Mouse (Mus musculus) embryonic facial prominence, embryonic 12.5 days (tissue): ENCODE results near the gene Slc25a34. TPM values are rescaled to one million over a fixed set of nuclear protein-coding genes. Genes with fewer than 3 reads are reported as not detected.

Source experiments
- ATAC-seq: fragments of 200-750 bp; cut with Nextera tagmentation; 2 replicates; pipeline ENCODE4 v1.8.0; 2017; ENCODE audit not compliant: insufficient number of reproducible peaks, insufficient read depth, low FRiP score, low TSS enrichment
- H3K27ac ChIP-seq: fragments of 300-500 bp; sonication (generic); 2 replicates; pipeline ENCODE4 v1.5.1; 2016; ENCODE audit warnings: mild to moderate bottlenecking
- H3K27me3 ChIP-seq: fragments of 300-500 bp; sonication (generic); 2 replicates; pipeline ENCODE4 v1.6.1; 2016; ENCODE audit warnings: mild to moderate bottlenecking, moderate library complexity
- H3K36me3 ChIP-seq: fragments of 300-500 bp; sonication (generic); 2 replicates; pipeline ENCODE4 v1.6.1; 2016; ENCODE audit warnings: mild to moderate bottlenecking
- H3K4me1 ChIP-seq: fragments of 300-500 bp; sonication (generic); 2 replicates; pipeline ENCODE4 v1.6.1; 2016
- H3K4me2 ChIP-seq: fragments of 300-500 bp; sonication (generic); replicated peaks from 2 replicates; pipeline ENCODE4 v1.6.1; 2016; ENCODE audit warnings: mild to moderate bottlenecking, moderate library complexity
- H3K4me3 ChIP-seq: fragments of 300-500 bp; sonication (generic); 2 replicates; pipeline ENCODE4 v1.5.1; 2016; ENCODE audit warnings: mild to moderate bottlenecking
- H3K9ac ChIP-seq: fragments of 300-500 bp; sonication (generic); 2 replicates; pipeline ENCODE4 v1.6.1; 2016; ENCODE audit warnings: mild to moderate bottlenecking, moderate library complexity
- H3K9me3 ChIP-seq: fragments of 300-500 bp; sonication (generic); 2 replicates; pipeline ENCODE4 v1.6.1; 2016; ENCODE audit warnings: mild to moderate bottlenecking, moderate library complexity
- WGBS: fragments of 180-500 bp; shearing (Covaris S2); methylation state at CpG from one replicate; pipeline ENCODE4 v1.1.7; 2016; 5-methylcytosine and 5-hydroxymethylcytosine counted together
- polyA plus RNA-seq: library from polyadenylated mRNA; unstranded; fragments of >200 nt; fragmentation: Nextera tagmentation; extraction: Ambion mirVana; gene quantifications from 2 replicates; pipeline ENCODE4 v1.2.1, GENCODE M21; 2016

Slc25a34 gene
- polyA plus RNA-seq, 1 experiment from 2014 or later, result not detected

DNA sequence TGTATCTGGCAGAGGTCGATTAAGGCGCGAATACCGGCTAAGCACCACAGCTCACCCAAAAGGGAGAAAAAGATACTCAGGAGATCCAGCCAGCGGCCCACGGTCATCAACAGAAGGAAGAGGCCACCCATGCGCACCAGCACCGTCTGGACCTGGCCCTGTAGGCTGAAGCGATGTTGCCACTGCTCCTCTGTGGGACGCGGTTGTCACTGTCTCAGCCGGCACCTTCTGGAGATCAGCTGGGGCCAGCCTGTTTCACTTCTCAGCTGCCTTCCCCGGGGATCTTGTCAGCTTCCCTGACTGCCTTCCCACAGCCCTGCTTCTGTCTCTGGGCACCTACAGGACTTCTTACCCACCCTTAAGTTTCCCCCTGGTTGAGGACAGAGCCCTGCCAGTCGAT is 8.7 kb downstream of the Slc25a34 start:
- Histone ChIP-seq H3K4me3 (no peak overlapping the region), H3K9ac (no peak overlapping the region), H3K27ac (no peak overlapping the region), H3K36me3 (no peaks in the 10 kb centered on the region), H3K27me3 (peaks cover 6% of the 10 kb centered on the region), H3K4me1 (0 out of 2 replicates have a peak, but pooled peaks cover 6% of the 10 kb centered on the region), H3K4me2 (no peak overlapping the region), H3K9me3 (no peaks in the 10 kb centered on the region)
- no peak for ATAC-seq
- WGBS, result 83% methylated on average over 14 of the region's 14 CpGs

DNA sequence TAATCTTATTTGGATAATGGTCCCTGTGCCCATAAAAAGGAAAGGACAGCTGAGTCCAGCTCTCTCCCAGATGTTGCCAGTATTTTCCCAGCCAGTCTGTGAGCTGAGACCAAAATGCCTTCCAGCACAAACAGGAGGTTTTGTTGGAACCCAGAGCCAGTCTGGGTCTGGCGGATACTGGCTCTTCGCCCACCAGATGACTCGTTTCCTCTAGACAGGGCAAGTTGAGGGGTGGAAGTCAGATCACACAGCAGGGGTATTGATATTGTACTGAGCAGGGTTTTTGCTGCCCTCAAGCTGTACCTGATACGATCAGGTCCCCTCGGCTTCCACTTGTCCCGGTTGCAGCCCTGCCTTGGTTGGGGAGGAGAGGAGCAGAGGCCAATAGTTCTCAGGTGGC is 14.1 kb downstream of the Slc25a34 start:
- Histone ChIP-seq H3K27me3 (no peaks in the 10 kb centered on the region), H3K27ac (no peak overlapping the region), H3K36me3 (no peaks in the 10 kb centered on the region), H3K9me3 (no peaks in the 10 kb centered on the region), H3K4me3 (no peak overlapping the region), H3K4me1 (0 out of 2 replicates have a peak, but pooled peaks cover 1% of the 10 kb centered on the region), H3K4me2 (no peak overlapping the region), H3K9ac (no peak overlapping the region)
- 75% methylated on average over 6 of the region's 6 CpGs for WGBS
- no peak for ATAC-seq

DNA sequence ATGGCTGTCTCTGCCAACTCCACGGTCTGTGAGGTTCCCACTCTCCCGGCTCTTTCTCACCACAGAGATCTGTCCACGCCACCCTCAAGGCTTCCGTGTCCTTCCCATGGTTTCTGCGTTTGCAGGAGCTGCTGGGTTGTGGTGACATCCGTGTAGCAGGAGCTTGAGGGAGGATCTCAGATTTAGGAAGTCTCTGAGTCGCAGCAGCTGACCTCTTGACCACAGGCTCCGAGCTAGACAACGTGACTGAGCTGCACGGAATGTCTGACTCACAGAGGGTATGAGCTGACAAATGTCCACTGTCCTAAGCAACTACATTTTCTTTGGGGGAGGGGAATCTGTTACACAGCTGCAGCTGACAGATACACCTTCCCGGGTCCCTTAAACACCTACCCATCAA is 17.8 kb downstream of the Slc25a34 start, which contains the start of gene Fblim1:
Fblim1 (minus strand) TSS at position 236 of the 400 bp plus-strand sequence.
- H3K9ac ChIP-seq, result no peak within 1 kb of the TSS
- no peak within 1 kb of the TSS for H3K4me3 ChIP-seq
- no peaks in the 10 kb centered on the region for H3K36me3 ChIP-seq
- H3K4me1 ChIP-seq, result peaks cover 8% of the 10 kb centered on the region; the same call in 1 of the 2 replicates
- no peak within 1 kb of the TSS for H3K4me2 ChIP-seq
- no peak for ATAC-seq
- H3K9me3 ChIP-seq, result no peaks in the 10 kb centered on the region
- no peak within 1 kb of the TSS for H3K27ac ChIP-seq
- H3K27me3 ChIP-seq, result no peaks in the 10 kb centered on the region
- WGBS, result 78% methylated on average over 11 of the region's 11 CpGs

DNA sequence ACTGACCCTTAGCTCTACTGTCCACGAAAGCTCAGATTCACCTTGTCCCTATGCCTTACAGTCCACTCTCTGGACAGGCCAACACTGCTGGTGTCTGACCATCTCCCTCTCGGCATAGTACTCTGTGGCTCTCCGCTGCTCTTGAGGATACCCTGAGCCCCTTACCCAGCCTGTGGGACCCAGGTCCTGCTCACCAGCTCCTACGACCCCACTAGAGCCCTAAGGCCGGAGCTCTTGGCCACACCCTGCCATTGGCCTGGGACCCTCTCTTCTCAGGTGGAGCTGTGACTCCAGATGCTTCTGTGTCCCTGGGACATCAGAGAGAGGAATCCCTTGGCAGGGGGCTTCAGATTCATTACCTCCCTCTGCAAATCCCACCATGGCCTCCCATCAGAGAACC is 18.2 kb downstream of the Slc25a34 start:
- H3K4me1 ChIP-seq, result peaks cover 9% of the 10 kb centered on the region; the same call in 1 of the 2 replicates
- no peak overlapping the region for H3K4me2 ChIP-seq
- H3K4me3 ChIP-seq, result no peak overlapping the region
- H3K27me3 ChIP-seq, result no peaks in the 10 kb centered on the region
- H3K36me3 ChIP-seq, result no peaks in the 10 kb centered on the region
- no peak overlapping the region for H3K9ac ChIP-seq
- H3K27ac ChIP-seq, result no peak overlapping the region
- 86% methylated on average over 5 of the region's 5 CpGs for WGBS
- H3K9me3 ChIP-seq, result no peaks in the 10 kb centered on the region
- no peak for ATAC-seq

DNA sequence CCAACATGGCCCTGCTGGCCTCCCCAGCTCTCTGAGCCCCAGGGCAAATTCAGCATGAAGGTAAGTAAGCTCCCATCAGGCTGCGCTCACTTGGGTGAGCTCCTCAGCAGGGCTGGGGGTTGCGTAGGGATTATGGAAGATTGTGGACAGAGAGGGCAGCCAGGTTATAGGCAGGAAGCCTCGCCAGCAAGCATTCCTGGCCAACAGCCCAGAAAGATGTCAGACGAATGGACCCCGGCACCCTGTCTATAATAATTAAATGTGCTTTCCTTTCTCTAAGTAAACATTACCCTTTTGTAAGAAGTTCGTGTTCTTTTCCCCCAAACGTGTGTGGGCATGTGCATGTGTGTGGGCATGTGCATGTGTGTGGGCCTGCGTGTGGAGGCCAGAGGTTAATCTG is 19.1 kb downstream of the Slc25a34 start:
- H3K27me3 ChIP-seq, result no peaks in the 10 kb centered on the region
- H3K4me1 ChIP-seq, result peaks cover 16% of the 10 kb centered on the region
- 53% methylated on average over 8 of the region's 8 CpGs for WGBS
- H3K9ac ChIP-seq, result no peak overlapping the region
- H3K27ac ChIP-seq, result 0 out of 2 replicates have a peak overlapping the region, but pooled peaks have one; percentile 42
- ATAC-seq, result no peak
- no peaks in the 10 kb centered on the region for H3K9me3 ChIP-seq
- H3K36me3 ChIP-seq, result no peaks in the 10 kb centered on the region
- no peak overlapping the region for H3K4me3 ChIP-seq
- no peak overlapping the region for H3K4me2 ChIP-seq

DNA sequence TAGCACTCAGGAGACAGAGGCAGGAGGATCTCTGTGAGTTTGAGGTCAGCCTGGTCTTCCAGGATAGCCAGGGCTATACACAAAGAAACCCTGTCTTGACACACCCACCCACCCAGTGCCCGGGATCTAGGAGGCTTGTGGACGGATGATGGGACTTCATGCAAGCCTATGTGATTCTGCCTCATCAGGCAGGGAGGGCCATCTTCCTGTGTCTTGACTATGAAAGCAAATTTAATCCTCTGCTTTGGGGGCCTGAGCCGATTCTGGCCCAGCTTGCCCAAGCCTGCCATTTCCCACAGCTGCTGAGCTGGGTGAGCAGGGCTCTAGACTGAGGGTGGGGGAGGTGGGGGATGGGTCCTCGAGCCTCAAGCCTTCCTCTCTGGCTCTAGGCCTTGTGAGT is 19.7 kb downstream of the Slc25a34 start:
- 68% methylated on average over 4 of the region's 4 CpGs for WGBS
- no peak overlapping the region for H3K27ac ChIP-seq
- no peaks in the 10 kb centered on the region for H3K27me3 ChIP-seq

DNA sequence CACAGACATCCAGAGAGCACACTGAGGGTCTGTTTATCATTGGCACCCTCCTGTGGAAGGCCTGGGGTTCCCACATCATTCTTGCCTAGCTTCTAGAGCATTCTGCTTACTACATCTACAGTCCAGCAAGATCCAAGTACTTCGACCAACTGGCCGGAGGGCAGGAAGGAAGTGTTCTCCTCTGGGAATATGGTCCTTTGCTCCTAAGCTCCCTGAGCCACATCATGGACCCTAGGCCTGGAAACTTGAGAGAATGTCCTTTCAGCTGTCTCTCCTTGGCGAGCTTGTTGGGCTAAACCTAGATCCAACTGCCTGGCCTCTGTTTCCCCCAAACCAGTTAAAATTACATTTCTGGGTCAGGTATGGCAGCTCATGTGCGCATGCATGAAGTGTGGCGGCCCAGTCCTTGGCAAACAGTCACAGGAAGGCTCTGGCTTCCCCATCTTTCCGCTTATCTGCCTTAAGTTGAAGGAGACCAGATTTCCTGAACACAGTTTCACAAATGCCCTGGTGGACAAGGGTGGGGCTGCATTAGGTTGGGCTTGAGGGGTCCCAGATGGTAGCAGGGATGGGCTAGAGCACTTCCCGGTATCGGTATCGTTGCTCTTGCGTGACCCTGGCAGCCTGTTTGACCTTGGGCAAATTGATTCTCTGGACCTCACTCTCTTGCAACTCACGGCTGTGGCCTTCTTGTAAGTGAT is 20.9 kb downstream of the Slc25a34 start:
- Histone ChIP-seq H3K27me3 (no peaks in the 10 kb centered on the region), H3K4me3 (no peak overlapping the region), H3K36me3 (no peaks in the 10 kb centered on the region), H3K9ac (no peak overlapping the region), H3K4me2 (no peak overlapping the region), H3K27ac (0 out of 2 replicates have a peak overlapping the region, but pooled peaks have one; percentile 17), H3K9me3 (no peaks in the 10 kb centered on the region), H3K4me1 (peaks cover 24% of the 10 kb centered on the region)
- ATAC-seq, result no peak
- WGBS, result 65% methylated on average over 11 of the region's 11 CpGs

More for the DNA sequence above, 19.7 kb downstream of the Slc25a34 start:
- Histone ChIP-seq H3K9ac (no peak overlapping the region), H3K4me3 (no peak overlapping the region), H3K36me3 (no peaks in the 10 kb centered on the region), H3K9me3 (no peaks in the 10 kb centered on the region), H3K4me1 (peaks cover 16% of the 10 kb centered on the region), H3K4me2 (no peak overlapping the region)
- ATAC-seq, result no peak

DNA sequence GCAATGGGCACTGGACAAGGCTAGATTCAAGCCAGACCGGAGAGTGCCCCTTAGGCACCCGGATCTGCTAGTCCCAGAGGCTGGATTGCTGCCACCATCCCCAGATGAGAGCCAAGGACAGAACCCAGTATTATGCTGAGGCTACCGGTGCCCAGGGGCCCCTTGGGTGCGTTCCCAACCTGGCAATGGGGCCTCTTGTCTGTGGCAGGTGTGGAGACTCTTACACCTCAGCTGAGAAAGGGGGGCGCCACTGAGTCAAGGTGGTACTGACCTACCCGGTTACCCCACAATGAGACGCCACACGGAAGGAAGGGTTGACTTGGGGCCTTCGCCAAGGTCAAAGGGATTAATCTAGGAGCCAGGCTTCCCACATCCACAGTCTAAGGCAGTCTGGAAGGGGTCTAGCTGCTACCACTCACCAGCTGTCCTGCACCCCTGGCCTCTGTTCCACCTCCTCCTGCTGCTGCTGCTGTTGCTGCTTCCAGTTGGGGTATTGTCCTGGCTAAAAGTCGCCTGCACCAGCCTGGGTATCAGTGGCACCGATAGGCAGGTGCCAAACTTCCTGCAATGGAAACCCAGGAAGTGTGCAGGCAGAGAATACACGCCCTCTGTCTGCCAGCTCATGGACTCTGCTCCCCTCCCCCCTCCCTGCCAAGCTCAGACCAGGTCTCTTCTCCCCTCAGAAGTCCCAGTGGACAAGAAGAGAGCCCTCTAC is 22.3 kb downstream of the Slc25a34 start:
- ATAC-seq, result no peak
- Histone ChIP-seq H3K9ac (no peak overlapping the region), H3K36me3 (no peaks in the 10 kb centered on the region), H3K27ac (no peak overlapping the region), H3K4me1 (peaks cover 28% of the 10 kb centered on the region), H3K9me3 (no peaks in the 10 kb centered on the region), H3K4me3 (no peak overlapping the region), H3K27me3 (no peaks in the 10 kb centered on the region), H3K4me2 (no peak overlapping the region)
- 71% methylated on average over 12 of the region's 12 CpGs for WGBS

DNA sequence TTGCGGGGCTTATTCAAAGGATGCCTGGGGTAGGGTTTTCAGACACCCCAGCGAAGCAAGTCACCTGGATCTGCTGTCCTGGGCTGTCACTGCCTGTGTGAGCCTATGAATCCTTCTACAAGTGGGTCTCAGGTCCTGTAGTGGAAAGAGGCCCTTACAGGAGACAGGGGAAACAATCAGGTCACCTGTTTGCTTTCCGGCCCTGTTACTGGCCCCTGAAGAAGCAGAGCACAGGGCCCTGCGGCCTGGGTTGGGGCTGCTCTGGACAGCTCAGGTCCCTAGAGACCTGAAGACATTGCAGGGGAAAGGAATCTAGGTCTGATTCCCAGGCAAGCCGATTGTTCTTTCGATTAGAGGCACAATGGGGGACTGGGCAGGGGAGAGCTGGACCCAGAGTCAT is 23.3 kb downstream of the Slc25a34 start:
- H3K4me3 ChIP-seq, result peak overlapping the region; percentile 66; the same call in 1 of the 2 replicates
- H3K27ac ChIP-seq, result peak overlapping the region; percentile 73
- peaks cover 6% of the 10 kb centered on the region; the same call in 1 of the 2 replicates for H3K36me3 ChIP-seq
- no peaks in the 10 kb centered on the region for H3K9me3 ChIP-seq
- no peak for ATAC-seq
- peak overlapping the region; percentile 91 for H3K4me2 ChIP-seq
- no peak overlapping the region for H3K9ac ChIP-seq
- peaks cover 28% of the 10 kb centered on the region for H3K4me1 ChIP-seq
- no peaks in the 10 kb centered on the region for H3K27me3 ChIP-seq
- WGBS, result 20% methylated on average over 6 of the region's 6 CpGs

DNA sequence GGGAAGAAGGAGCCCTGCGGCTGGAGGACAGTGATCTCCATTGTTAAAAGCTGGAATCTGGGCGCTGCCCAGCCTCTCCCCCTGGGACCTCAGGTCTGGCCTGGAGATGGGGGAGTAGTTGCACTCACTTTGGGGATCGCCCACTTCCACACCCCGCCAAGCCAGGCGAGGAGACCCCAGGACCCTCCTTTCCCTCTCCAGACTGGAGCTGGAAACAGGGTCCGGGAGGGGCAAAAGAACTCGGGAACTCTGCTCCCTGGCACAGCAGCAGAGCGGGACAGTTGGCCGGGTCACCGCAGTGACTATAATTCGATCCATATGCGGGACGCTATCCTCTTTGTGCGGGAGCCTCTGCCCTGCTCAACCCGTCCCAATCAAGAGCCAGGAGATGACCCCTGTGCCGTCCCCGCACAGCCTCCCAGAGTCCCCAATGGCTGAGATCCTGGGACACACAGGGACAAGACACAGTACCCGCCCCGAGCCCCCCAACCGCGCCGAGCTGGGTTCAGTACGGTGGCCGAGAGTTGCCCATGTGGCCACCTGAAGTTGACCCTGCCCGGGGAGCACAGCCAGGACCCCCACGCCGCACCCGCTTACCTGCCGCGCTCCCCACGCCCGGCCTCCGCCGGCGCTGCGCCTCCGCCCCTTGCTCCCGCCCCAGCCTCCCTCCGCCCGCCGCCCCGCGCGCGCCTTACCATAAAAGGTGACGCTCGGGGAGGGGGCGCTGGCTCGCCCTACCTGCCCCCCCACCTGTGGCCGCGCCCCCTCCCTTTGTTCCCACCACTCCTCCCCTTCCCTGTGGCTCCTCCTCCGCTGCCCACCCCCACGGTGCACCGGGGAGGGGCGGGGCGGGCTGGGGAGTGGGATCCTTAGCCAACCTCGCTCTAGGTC is 24.1 kb downstream of the Slc25a34 start:
- H3K4me2 ChIP-seq, result peak overlapping the region; percentile 91
- H3K4me3 ChIP-seq, result peak overlapping the region; percentile 66
- WGBS, result under 1% methylated on average over 44 of the region's 57 CpGs
- H3K4me1 ChIP-seq, result peaks cover 27% of the 10 kb centered on the region
- H3K36me3 ChIP-seq, result peaks cover 15% of the 10 kb centered on the region
- H3K9me3 ChIP-seq, result no peaks in the 10 kb centered on the region
- H3K27ac ChIP-seq, result peak overlapping the region; percentile 73
- H3K9ac ChIP-seq, result peak overlapping the region; percentile 83
- 0 out of 2 replicates have a peak, but pooled peaks have one; percentile 13 for ATAC-seq
- no peaks in the 10 kb centered on the region for H3K27me3 ChIP-seq

DNA sequence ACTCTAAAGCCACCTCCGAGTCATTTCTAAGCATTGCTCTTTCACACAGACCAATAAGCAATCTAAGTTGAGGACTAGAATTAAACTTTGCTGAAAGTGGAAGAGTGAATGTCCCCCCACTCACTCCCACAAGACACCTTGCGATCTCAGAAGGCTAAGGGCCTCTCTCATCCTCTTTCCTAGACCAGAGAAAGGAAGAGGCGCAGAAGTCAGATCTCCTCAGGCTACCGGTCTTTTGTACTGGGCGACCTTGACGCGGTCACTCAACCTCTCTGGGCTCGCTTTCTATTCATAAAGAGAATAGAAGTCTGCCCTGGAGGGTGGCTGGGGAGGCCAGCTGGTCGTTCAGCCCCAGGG is 24.7 kb downstream of the Slc25a34 start:
- Histone ChIP-seq H3K4me2 (peak overlapping the region; percentile 91), H3K9me3 (no peaks in the 10 kb centered on the region), H3K27ac (peak overlapping the region; percentile 73), H3K4me3 (peak overlapping the region; percentile 66), H3K27me3 (no peaks in the 10 kb centered on the region), H3K36me3 (peaks cover 21% of the 10 kb centered on the region), H3K9ac (peak overlapping the region; percentile 83), H3K4me1 (peaks cover 21% of the 10 kb centered on the region)
- no peak for ATAC-seq
- WGBS, result under 1% methylated on average over 9 of the region's 9 CpGs
